Mouse (Mus musculus) right cerebral cortex, postnatal 10 days (tissue): Measurements from ENCODE around the gene BC024978.

Experiments used
- DNase-seq, 2 experiments: peaks; one replicate each; pipeline ENCODE4 v3.0.0; 2021; ENCODE audit warnings: low spot score in 2 of 2

Gene BC024978

GRCm38 (mm10) chr7:27195681-27196611, at the start of gene BC024978, which contains the start of gene Snrpa:
BC024978 (plus strand) TSS chr7:27195781.
Snrpa (minus strand) TSS chr7:27196271.
- peak; percentile 98 to 100 for DNase-seq

- peak in 1 of 2 experiments; percentile 41 for DNase-seq
Measured at GRCm38 (mm10) chr7:27153205-27153764, 42.3 kb upstream of the BC024978 start, which contains the start of gene Cyp2t4. Cyp2t4 (plus strand) TSS chr7:27153714.

GRCm38 (mm10) chr7:27156005-27156404, 39.6 kb upstream of the BC024978 start:
- peak in 1 of 2 experiments; percentile 51 for DNase-seq

- peak in 1 of 2 experiments; percentile 30 for DNase-seq
Measured at GRCm38 (mm10) chr7:27158171-27158570, 37.4 kb upstream of the BC024978 start.

GRCm38 (mm10) chr7:27159256-27159655, 36.3 kb upstream of the BC024978 start:
- DNase-seq, result peak in 1 of 2 experiments; percentile 36

- DNase-seq, result peak; percentile 91 to 94
Measured at GRCm38 (mm10) chr7:27159882-27160281, 35.7 kb upstream of the BC024978 start.

GRCm38 (mm10) chr7:27160921-27161320, 34.7 kb upstream of the BC024978 start:
- DNase-seq, result peak in 1 of 2 experiments; percentile 27

- DNase-seq, result peak in 1 of 2 experiments; percentile 28
Measured at GRCm38 (mm10) chr7:27161744-27162143, 33.8 kb upstream of the BC024978 start.

GRCm38 (mm10) chr7:27162780-27163449, 32.7 kb upstream of the BC024978 start:
- DNase-seq, result no peak

- DNase-seq, result peak in 1 of 2 experiments; percentile 35
Measured at GRCm38 (mm10) chr7:27163450-27163805, 32.2 kb upstream of the BC024978 start.

- peak in 1 of 2 experiments; percentile 66 for DNase-seq
Measured at GRCm38 (mm10) chr7:27164112-27164947, 31.3 kb upstream of the BC024978 start.

- DNase-seq, result peak; percentile 51 to 57
Measured at GRCm38 (mm10) chr7:27165007-27165655, 30.4 kb upstream of the BC024978 start.

GRCm38 (mm10) chr7:27165696-27166095, 29.9 kb upstream of the BC024978 start:
- peak in 1 of 2 experiments; percentile 33 for DNase-seq

GRCm38 (mm10) chr7:27166229-27166613, 29.4 kb upstream of the BC024978 start:
- peak; percentile 86 to 88 for DNase-seq

GRCm38 (mm10) chr7:27166614-27167474, 28.7 kb upstream of the BC024978 start, which contains the start of gene Egln2:
Egln2 (minus strand) TSS chr7:27166802.
- peak; percentile 96 to 97 for DNase-seq

- peak in 1 of 2 experiments; percentile 38 for DNase-seq
Measured at GRCm38 (mm10) chr7:27167475-27168094, 28.0 kb upstream of the BC024978 start.

- DNase-seq, result peak in 1 of 2 experiments; percentile 33
Measured at GRCm38 (mm10) chr7:27168371-27168770, 27.2 kb upstream of the BC024978 start.

- peak in 1 of 2 experiments; percentile 28 for DNase-seq
Measured at GRCm38 (mm10) chr7:27170981-27171380, 24.6 kb upstream of the BC024978 start.

GRCm38 (mm10) chr7:27174496-27174895, 21.1 kb upstream of the BC024978 start:
- no peak for DNase-seq
